In the genomic region with DNA sequence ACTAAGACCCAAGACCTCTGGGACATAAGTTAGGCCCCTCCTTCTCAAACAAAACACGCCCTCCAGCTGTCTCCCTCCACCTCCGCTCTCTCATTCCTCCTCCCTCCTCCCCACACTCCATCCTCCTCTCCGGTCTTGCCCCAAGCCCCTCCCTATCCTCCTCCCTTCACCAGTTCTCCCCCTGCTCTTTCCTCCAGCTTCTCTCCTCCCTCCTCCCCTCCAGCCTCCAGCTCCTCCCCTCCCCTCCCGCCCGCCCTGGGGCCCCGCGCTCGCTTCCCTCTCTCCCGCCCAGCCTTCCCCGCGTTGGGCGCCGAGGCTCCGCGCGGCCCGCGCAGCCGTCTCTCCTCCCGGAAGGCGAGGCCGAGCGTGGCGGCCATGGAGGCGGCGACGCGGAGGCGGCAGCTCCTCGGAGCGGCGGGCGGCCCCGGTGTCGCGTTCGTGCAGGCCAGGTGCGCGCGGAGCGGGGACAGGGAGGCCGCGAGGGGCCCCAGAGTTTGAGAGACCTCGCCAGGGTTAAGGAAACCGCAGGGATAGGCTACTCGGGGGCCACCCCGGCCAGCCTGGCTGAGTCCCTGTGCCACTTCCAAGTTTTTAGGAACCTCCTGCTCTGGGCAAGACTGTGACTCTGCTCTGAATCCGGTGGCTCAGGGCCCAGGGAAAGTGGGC, we compare ENCODE assay signal across 8 mouse cellular contexts. TPM values are rescaled to one million over a fixed set of nuclear protein-coding genes. Genes with fewer than 3 reads are reported as not detected.
DNase-seq lines count a peak whose midpoint lies in the region; ATAC-seq and TF ChIP-seq lines count a peak whose summit lies in the region.

A gene (plus strand): TSS at position 280 of the 666 bp plus-strand sequence.

- peaks cover 14% of the 10 kb centered on the region for H3K4me1 ChIP-seq in bone marrow macrophage, adult 2 months (ENCODE audit: control insufficient read depth, insufficient read depth, low read length)
- H3K4me1 ChIP-seq in embryonic fibroblast, embryonic 13.5 days (ENCODE audit: control insufficient read depth, insufficient read depth, low read length), result peaks cover 4% of the 10 kb centered on the region
- H3K4me1 ChIP-seq in heart, embryonic 11.5 days (ENCODE audit: control insufficient read depth, insufficient read depth, low read length), result peaks cover 11% of the 10 kb centered on the region
- H3K4me1 ChIP-seq in kidney, embryonic 16.5 days (ENCODE audit: insufficient read depth, low read length), result peaks cover 19% of the 10 kb centered on the region
- H3K4me1 ChIP-seq in liver, embryonic 11.5 days (replicated peaks; ENCODE audit: control insufficient read depth, insufficient read depth, low read length), result peaks cover 26% of the 10 kb centered on the region
- 0 out of 2 replicates have a peak, but pooled peaks cover 3% of the 10 kb centered on the region for H3K4me1 ChIP-seq in stomach, postnatal 0 days (replicated peaks; ENCODE audit: control insufficient read depth, insufficient read depth)

- peak within 1 kb of the TSS; percentile 78 for H3K4me2 ChIP-seq in heart, embryonic 11.5 days
- peak within 1 kb of the TSS; percentile 82 for H3K4me2 ChIP-seq in kidney, embryonic 16.5 days (replicated peaks; ENCODE audit: low read depth, low read length)
- H3K4me2 ChIP-seq in liver, embryonic 11.5 days, result peak within 1 kb of the TSS; percentile 77
- H3K4me2 ChIP-seq in stomach, postnatal 0 days (replicated peaks; ENCODE audit: low read depth), result peak within 1 kb of the TSS; percentile 78

- H3K27me3 ChIP-seq in heart, embryonic 11.5 days (ENCODE audit: control insufficient read depth, insufficient read depth, low read length), result no peaks in the 10 kb centered on the region
- H3K27me3 ChIP-seq in kidney, embryonic 16.5 days (ENCODE audit: insufficient read depth, low read length), result no peaks in the 10 kb centered on the region
- no peaks in the 10 kb centered on the region for H3K27me3 ChIP-seq in liver, embryonic 11.5 days (replicated peaks; ENCODE audit: control insufficient read depth, insufficient read depth, low read length)
- no peaks in the 10 kb centered on the region for H3K27me3 ChIP-seq in stomach, postnatal 0 days (ENCODE audit: control insufficient read depth, insufficient read depth, low read length)

- H3K36me3 ChIP-seq in heart, embryonic 11.5 days (ENCODE audit: control insufficient read depth, insufficient read depth, low read length), result no peaks in the 10 kb centered on the region
- H3K36me3 ChIP-seq in kidney, embryonic 16.5 days (ENCODE audit: insufficient read depth, low read length), result no peaks in the 10 kb centered on the region
- H3K36me3 ChIP-seq in liver, embryonic 11.5 days (ENCODE audit: control insufficient read depth, insufficient read depth, low read length), result no peaks in the 10 kb centered on the region
- H3K36me3 ChIP-seq in stomach, postnatal 0 days (ENCODE audit: control insufficient read depth, insufficient read depth, low read length), result no peaks in the 10 kb centered on the region

- no peak for TF ChIP-seq CTCF in bone marrow macrophage, adult 2 months (IDR thresholded peaks at IDR 0.05; ENCODE audit: low read depth, low read length)
- TF ChIP-seq CTCF in embryonic fibroblast, embryonic 13.5 days (IDR thresholded peaks at IDR 0.05; ENCODE audit: borderline replicate concordance, insufficient read depth, low read length), result no peak
- no peak for TF ChIP-seq CTCF in stomach, postnatal 0 days (IDR thresholded peaks at IDR 0.05; ENCODE audit: low read depth)

- peak within 1 kb of the TSS; percentile 77 for H3K27ac ChIP-seq in bone marrow macrophage, adult 2 months (ENCODE audit: insufficient read depth, low read depth, low read length)
- no peak within 1 kb of the TSS for H3K27ac ChIP-seq in embryonic fibroblast, embryonic 13.5 days (ENCODE audit: insufficient read depth, low read length)
- peak within 1 kb of the TSS; percentile 73 for H3K27ac ChIP-seq in heart, embryonic 11.5 days (ENCODE audit: low read depth, low read length)
- peak within 1 kb of the TSS; percentile 83 for H3K27ac ChIP-seq in kidney, embryonic 16.5 days (ENCODE audit: low read length)
- H3K27ac ChIP-seq in liver, embryonic 11.5 days (ENCODE audit: low read depth, low read length), result peak within 1 kb of the TSS; percentile 89
- peak within 1 kb of the TSS; percentile 92 for H3K27ac ChIP-seq in stomach, postnatal 0 days (replicated peaks)

- peak within 1 kb of the TSS; percentile 92 for H3K9ac ChIP-seq in heart, embryonic 11.5 days (ENCODE audit: low read depth, low read length)
- peak within 1 kb of the TSS; percentile 90 for H3K9ac ChIP-seq in kidney, embryonic 16.5 days (replicated peaks; ENCODE audit: low read length)
- peak within 1 kb of the TSS; percentile 96 for H3K9ac ChIP-seq in liver, embryonic 11.5 days (ENCODE audit: low read depth, low read length)
- peak within 1 kb of the TSS; percentile 81 for H3K9ac ChIP-seq in stomach, postnatal 0 days (ENCODE audit: low read length)

- H3K9me3 ChIP-seq in heart, embryonic 11.5 days (replicated peaks; ENCODE audit: control insufficient read depth, low read length), result no peaks in the 10 kb centered on the region
- no peaks in the 10 kb centered on the region for H3K9me3 ChIP-seq in kidney, embryonic 16.5 days (ENCODE audit: low read length)
- no peaks in the 10 kb centered on the region for H3K9me3 ChIP-seq in liver, embryonic 11.5 days (ENCODE audit: control insufficient read depth, low read length)
- no peaks in the 10 kb centered on the region for H3K9me3 ChIP-seq in stomach, postnatal 0 days (ENCODE audit: control insufficient read depth, low read length)

- ATAC-seq in heart, embryonic 11.5 days (replicated peaks; ENCODE audit: insufficient number of reproducible peaks, low FRiP score, low TSS enrichment), result peak; percentile 91
- peak; percentile 89 for ATAC-seq in kidney, embryonic 16.5 days (ENCODE audit: low FRiP score, low TSS enrichment)
- ATAC-seq in liver, embryonic 11.5 days (replicated peaks; ENCODE audit: low FRiP score), result peak; percentile 95
- ATAC-seq in stomach, postnatal 0 days (ENCODE audit: low FRiP score, low TSS enrichment), result peak; percentile 91

- H3K4me3 ChIP-seq in bone marrow macrophage, adult 2 months (ENCODE audit: insufficient read depth, low read length), result peak within 1 kb of the TSS; percentile 76
- H3K4me3 ChIP-seq in embryonic fibroblast, embryonic 13.5 days (ENCODE audit: insufficient read depth, low read length), result peak within 1 kb of the TSS; percentile 66
- peak within 1 kb of the TSS; percentile 71 for H3K4me3 ChIP-seq in heart, embryonic 11.5 days (ENCODE audit: low read depth, low read length)
- peak within 1 kb of the TSS; percentile 56 for H3K4me3 ChIP-seq in kidney, embryonic 16.5 days (ENCODE audit: low read length)
- peak within 1 kb of the TSS; percentile 79 for H3K4me3 ChIP-seq in liver, embryonic 11.5 days (ENCODE audit: low read depth, low read length)
- peak within 1 kb of the TSS; percentile 77 for H3K4me3 ChIP-seq in stomach, postnatal 0 days (ENCODE audit: low read depth, low read length)

- no peak for TF ChIP-seq EP300 in stomach, postnatal 0 days (optimal IDR thresholded peaks at IDR 0.05)

- peak; percentile 88 for DNase-seq in CD4-positive, CD25-positive, alpha-beta regulatory T cell, adult 2 months (ENCODE audit: low read depth, low spot score)
- DNase-seq in liver, embryonic 11.5 days (ENCODE audit: low spot score), result peak; percentile 85
- DNase-seq in naive thymus-derived CD4-positive, alpha-beta T cell, adult 2 months (ENCODE audit: low read depth), result peak; percentile 83
- peak; percentile 85 for DNase-seq in stomach, postnatal 0 days (ENCODE audit: low spot score)

- TF ChIP-seq POLR2A in bone marrow macrophage, adult 2 months (IDR thresholded peaks at IDR 0.05; ENCODE audit: borderline replicate concordance, low read depth, low read length), result peak; percentile 58; the same call in 1 of the 2 replicates
- TF ChIP-seq POLR2A in embryonic fibroblast, embryonic 13.5 days (IDR thresholded peaks at IDR 0.05; ENCODE audit: low read depth, low read length), result peak; percentile 64

- 0% methylated on average over 37 of the region's 48 CpGs for WGBS in heart, embryonic 11.5 days (ENCODE audit: insufficient replicate concordance)
- under 1% methylated on average over 29 of the region's 48 CpGs for WGBS in kidney, embryonic 16.5 days
- under 1% methylated on average over 48 of the region's 48 CpGs for WGBS in liver, embryonic 11.5 days
- WGBS in stomach, postnatal 0 days, result 2% methylated on average over 20 of the region's 48 CpGs

RNA-seq across cellular contexts. Expression of the gene that starts here (rescaled TPM):
- 95.4 and 113 TPM in 2 replicates for polyA plus RNA-seq in bone marrow macrophage, adult 2 months (2012; ENCODE audit: insufficient read depth, insufficient read length, missing spikeins)
- polyA plus RNA-seq in embryonic fibroblast, embryonic 13.5 days (2011; ENCODE audit: insufficient read length, low read depth, missing spikeins), result 33.7 and 43.3 TPM in 2 replicates
- polyA plus RNA-seq in heart, embryonic 11.5 days (2014; fragmentation: Nextera tagmentation; extraction: Ambion mirVana), result 17.9 and 21.0 TPM in 2 replicates
- 26.4 and 31.3 TPM in 2 replicates for polyA plus RNA-seq in kidney, embryonic 16.5 days (2015; fragmentation: Nextera tagmentation; extraction: Ambion mirVana)
- 32.2 and 34.3 TPM in 2 replicates for polyA plus RNA-seq in liver, embryonic 11.5 days (2014; fragmentation: Nextera tagmentation; extraction: Ambion mirVana)
- polyA plus RNA-seq in stomach, postnatal 0 days (2015; fragmentation: Nextera tagmentation; extraction: Ambion mirVana), result 16.2 and 17.4 TPM in 2 replicates
